Mouse (Mus musculus) heart, adult 2 months (tissue): ENCODE data around the gene Tspan31.

Experiments used
- CTCF ChIP-seq: fragments of 200-600 bp; IDR thresholded peaks from 2 replicates; pipeline ENCODE4 v1.8.1; 2022; ENCODE audit warnings: antibody characterized with exemption, mild to moderate bottlenecking, moderate library complexity
- EP300 ChIP-seq: fragments of 200-500 bp; IDR thresholded peaks from 2 replicates; pipeline ENCODE4 v1.6.1; 2011; ENCODE audit warnings: low read depth, low read length, control low read depth; ENCODE audit not compliant: insufficient read depth

GRCm38 (mm10) chr10:127108262-127108583 lies 38.2 kb upstream of the Tspan31 start:
- no peak for TF ChIP-seq EP300
- TF ChIP-seq CTCF = no peak
